Mouse (Mus musculus): Measurements from ENCODE around the gene Serinc5. TPM values are rescaled to one million over a fixed set of nuclear protein-coding genes. Genes with fewer than 3 reads are reported as not detected.
A peak's percentile ranks its signal among the peaks of the same experiment; 100 is the strongest.

Gene Serinc5
- total RNA-seq, 2 experiments from 2014 or later = 67.1 to 72.1 TPM

GRCm38 (mm10) chr13:92704189-92704588 is 93.3 kb downstream of the Serinc5 start:
- Histone ChIP-seq H3K4me3 (no peak overlapping the region), H3K27ac (peak overlapping the region; percentile 70)
- DNase-seq (ENCODE audit: low spot score in 2 of 2) = no peak
- no peak for TF ChIP-seq CTCF (conservative IDR thresholded peaks at IDR 0.05)

- Histone ChIP-seq H3K4me3 (no peak overlapping the region), H3K27ac (no peak overlapping the region)
- TF ChIP-seq CTCF (conservative IDR thresholded peaks at IDR 0.05) = no peak
- DNase-seq (ENCODE audit: low spot score in 2 of 2) = no peak
These were observed 94.2 kb downstream of the Serinc5 start for GRCm38 (mm10) chr13:92705016-92705535.

GRCm38 (mm10) chr13:92706342-92707061 is 95.6 kb downstream of the Serinc5 start:
- Histone ChIP-seq H3K27ac (no peak overlapping the region), H3K4me3 (no peak overlapping the region)
- no peak for TF ChIP-seq CTCF (conservative IDR thresholded peaks at IDR 0.05)
- no peak for DNase-seq (ENCODE audit: low spot score in 2 of 2)

GRCm38 (mm10) chr13:92707941-92708340 is 97.0 kb downstream of the Serinc5 start:
- DNase-seq (ENCODE audit: low spot score in 2 of 2) = no peak
- Histone ChIP-seq H3K27ac (no peak overlapping the region), H3K4me3 (no peak overlapping the region)
- no peak for TF ChIP-seq CTCF (conservative IDR thresholded peaks at IDR 0.05)

- DNase-seq (ENCODE audit: low spot score in 2 of 2) = no peak
- Histone ChIP-seq H3K4me3 (no peak overlapping the region), H3K27ac (no peak overlapping the region)
- TF ChIP-seq CTCF (conservative IDR thresholded peaks at IDR 0.05) = no peak
These were observed 97.6 kb downstream of the Serinc5 start for GRCm38 (mm10) chr13:92708466-92708865.

GRCm38 (mm10) chr13:92709535-92709934 is 98.6 kb downstream of the Serinc5 start:
- TF ChIP-seq CTCF (conservative IDR thresholded peaks at IDR 0.05) = no peak
- H3K4me3 ChIP-seq = no peak overlapping the region
- no peak overlapping the region for H3K27ac ChIP-seq
- DNase-seq (ENCODE audit: low spot score in 2 of 2) = no peak

GRCm38 (mm10) chr13:92710361-92710760 is 99.5 kb downstream of the Serinc5 start:
- DNase-seq (ENCODE audit: low spot score in 2 of 2) = no peak
- H3K4me3 ChIP-seq = no peak overlapping the region
- H3K27ac ChIP-seq = no peak overlapping the region
- TF ChIP-seq CTCF (conservative IDR thresholded peaks at IDR 0.05) = no peak

- Histone ChIP-seq H3K27ac (no peak overlapping the region), H3K4me3 (no peak overlapping the region)
- TF ChIP-seq CTCF (conservative IDR thresholded peaks at IDR 0.05) = no peak
- DNase-seq (ENCODE audit: low spot score in 2 of 2) = no peak
These were observed 100.9 kb downstream of the Serinc5 start for GRCm38 (mm10) chr13:92711821-92712220.

GRCm38 (mm10) chr13:92712619-92713018 is 101.7 kb downstream of the Serinc5 start:
- H3K4me3 ChIP-seq = no peak overlapping the region
- no peak overlapping the region for H3K27ac ChIP-seq
- no peak for TF ChIP-seq CTCF (conservative IDR thresholded peaks at IDR 0.05)
- no peak for DNase-seq (ENCODE audit: low spot score in 2 of 2)

GRCm38 (mm10) chr13:92717851-92718665 is 107.2 kb downstream of the Serinc5 start:
- H3K4me3 ChIP-seq = no peak overlapping the region
- DNase-seq (ENCODE audit: low spot score in 2 of 2) = peak in 1 of 2 experiments; percentile 7
- TF ChIP-seq CTCF (conservative IDR thresholded peaks at IDR 0.05) = no peak
- no peak overlapping the region for H3K27ac ChIP-seq

- DNase-seq (ENCODE audit: low spot score in 2 of 2) = no peak
- Histone ChIP-seq H3K27ac (no peak overlapping the region), H3K4me3 (no peak overlapping the region)
- no peak for TF ChIP-seq CTCF (conservative IDR thresholded peaks at IDR 0.05)
These were observed 110.1 kb downstream of the Serinc5 start for GRCm38 (mm10) chr13:92721006-92721405.

- no peak for TF ChIP-seq CTCF (conservative IDR thresholded peaks at IDR 0.05)
- Histone ChIP-seq H3K27ac (no peak overlapping the region), H3K4me3 (no peak overlapping the region)
- DNase-seq (ENCODE audit: low spot score in 2 of 2) = no peak
These were observed 111.5 kb downstream of the Serinc5 start for GRCm38 (mm10) chr13:92722389-92722788.

- Histone ChIP-seq H3K4me3 (no peak overlapping the region), H3K27ac (no peak overlapping the region)
- DNase-seq (ENCODE audit: low spot score in 2 of 2) = no peak
- no peak for TF ChIP-seq CTCF (conservative IDR thresholded peaks at IDR 0.05)
These were observed 118.9 kb downstream of the Serinc5 start for GRCm38 (mm10) chr13:92729811-92730210.

Data from layer of hippocampus, adult 2 months (tissue).